Mouse (Mus musculus): ENCODE results near the gene Enho.

- no peak for TF ChIP-seq CTCF (IDR thresholded peaks at IDR 0.05; ENCODE audit: borderline replicate concordance, extremely low read depth, insufficient read depth, insufficient read length)
- TF ChIP-seq POLR2A (IDR thresholded peaks at IDR 0.05; ENCODE audit: borderline replicate concordance, extremely low read depth, insufficient read depth, insufficient read length, poor library complexity, severe bottlenecking): no peak
Observed at GRCm38 (mm10) chr4:41641199-41641822, 1.2 kb upstream of the Enho start.
